ENCODE assay signal across 11 mouse cellular contexts in the genomic region with DNA sequence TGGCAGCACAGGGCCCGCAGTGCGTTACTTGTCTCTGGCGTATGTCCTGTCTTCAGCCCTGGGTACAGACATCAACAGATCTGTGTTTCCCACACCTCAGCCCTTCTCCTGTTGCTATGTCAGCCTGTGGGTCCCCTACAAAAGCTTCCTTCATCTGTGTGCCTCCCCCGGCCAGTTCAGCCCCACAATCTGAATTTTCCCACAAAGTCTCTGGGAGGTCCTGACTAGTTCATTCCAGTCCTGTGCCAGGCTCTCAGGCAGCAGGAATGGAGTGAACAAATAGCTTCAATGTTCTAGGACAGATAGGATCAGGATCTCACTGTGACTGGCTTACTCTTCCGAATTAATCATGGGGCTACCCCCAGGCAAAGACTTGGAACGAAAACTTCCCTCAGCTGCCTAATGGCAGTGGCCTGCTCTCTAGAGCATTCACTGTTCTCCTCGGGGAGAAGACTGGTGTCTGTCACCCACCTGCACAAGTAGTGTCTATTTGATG. TPM values are rescaled to one million over a fixed set of nuclear protein-coding genes. Genes with fewer than 3 reads are reported as not detected.
DNase-seq lines count a peak whose midpoint lies in the region; ATAC-seq lines count a peak whose summit lies in the region.
"Had no signal": no experiment of that assay in that cellular context is flagged by ENCODE, and none has a peak within 500 bp of the region (broad histone marks: within the 10 kb centered on the region; RNA-seq: fewer than 3 reads in every experiment).

No protein-coding gene starts in this region.

- no peaks in the 10 kb centered on the region for H3K36me3 ChIP-seq in hindbrain, embryonic 14.5 days (replicated peaks; ENCODE audit: control insufficient read depth, insufficient read depth)
- no peaks in the 10 kb centered on the region for H3K36me3 ChIP-seq in hindbrain, embryonic 10.5 days
- no peaks in the 10 kb centered on the region for H3K36me3 ChIP-seq in embryonic facial prominence, embryonic 10.5 days (replicated peaks)
- no peaks in the 10 kb centered on the region for H3K36me3 ChIP-seq in limb, embryonic 13.5 days

- no peak overlapping the region for H3K9ac ChIP-seq in hindbrain, embryonic 14.5 days
- H3K9ac ChIP-seq in limb, embryonic 13.5 days = no peak overlapping the region

- no peak overlapping the region for H3K4me3 ChIP-seq in hindbrain, embryonic 14.5 days (replicated peaks; ENCODE audit: low read length)
- no peak overlapping the region for H3K4me3 ChIP-seq in hindbrain, embryonic 10.5 days
- no peak overlapping the region for H3K4me3 ChIP-seq in embryonic facial prominence, embryonic 10.5 days
- no peak overlapping the region for H3K4me3 ChIP-seq in limb, embryonic 13.5 days
- H3K4me3 ChIP-seq: erythroblast, embryonic 14.5 days had no signal

- H3K27me3 ChIP-seq in hindbrain, embryonic 14.5 days (ENCODE audit: control insufficient read depth, insufficient read depth, low read length) = no peaks in the 10 kb centered on the region
- no peaks in the 10 kb centered on the region for H3K27me3 ChIP-seq in hindbrain, embryonic 10.5 days (ENCODE audit: insufficient read depth, poor library complexity, severe bottlenecking)
- H3K27me3 ChIP-seq in embryonic facial prominence, embryonic 10.5 days (replicated peaks; ENCODE audit: low read depth, poor library complexity, severe bottlenecking) = no peaks in the 10 kb centered on the region
- no peaks in the 10 kb centered on the region for H3K27me3 ChIP-seq in limb, embryonic 13.5 days

- no peak overlapping the region for H3K4me2 ChIP-seq in hindbrain, embryonic 14.5 days (replicated peaks)
- H3K4me2 ChIP-seq in limb, embryonic 13.5 days (replicated peaks) = no peak overlapping the region

- H3K27ac ChIP-seq in hindbrain, embryonic 14.5 days = no peak overlapping the region
- H3K27ac ChIP-seq in hindbrain, embryonic 10.5 days = no peak overlapping the region
- 0 out of 2 replicates have a peak overlapping the region, but pooled peaks have one; percentile 4 for H3K27ac ChIP-seq in embryonic facial prominence, embryonic 10.5 days (replicated peaks)
- no peak overlapping the region for H3K27ac ChIP-seq in limb, embryonic 13.5 days

- ATAC-seq in hindbrain, embryonic 14.5 days (ENCODE audit: low FRiP score) = peak; percentile 72
- peak; percentile 28; the same call in 1 of the 2 replicates for ATAC-seq in limb, embryonic 13.5 days (ENCODE audit: low FRiP score, low read depth)
- ATAC-seq in CD4-positive, CD25-positive, alpha-beta regulatory T cell, adult 4 months = no peak

- no peak for DNase-seq in hindbrain, embryonic 14.5 days (ENCODE audit: low spot score)
- DNase-seq in hindbrain, embryonic 10.5 days (ENCODE audit: low spot score) = no peak
- peak; percentile 14 to 33 for DNase-seq in left cerebral cortex, postnatal 25 days (ENCODE audit: low spot score in 2 of 2)
- no peak for DNase-seq in left cerebral cortex, postnatal 4 days
- DNase-seq in embryonic facial prominence, embryonic 10.5 days (ENCODE audit: low spot score) = no peak
- no peak for DNase-seq in retina, postnatal 1 day
- DNase-seq: cerebellum, postnatal 25 days; thymus, adult 2 months had no signal

- intact Hi-C loops in left cerebral cortex, postnatal 25 days (cut with DNase I) = no loop called here
- intact Hi-C loops in left cerebral cortex, postnatal 4 days (cut with DNase I) = no loop called here

- H3K9me3 ChIP-seq in hindbrain, embryonic 14.5 days (ENCODE audit: control insufficient read depth, low read length) = no peaks in the 10 kb centered on the region
- H3K9me3 ChIP-seq in hindbrain, embryonic 10.5 days = no peaks in the 10 kb centered on the region
- H3K9me3 ChIP-seq in embryonic facial prominence, embryonic 10.5 days = no peaks in the 10 kb centered on the region
- no peaks in the 10 kb centered on the region for H3K9me3 ChIP-seq in limb, embryonic 13.5 days

- WGBS in hindbrain, embryonic 14.5 days = 71% methylated on average over 7 of the region's 7 CpGs
- 82% methylated on average over 7 of the region's 7 CpGs for WGBS in hindbrain, embryonic 10.5 days
- WGBS in embryonic facial prominence, embryonic 10.5 days = 68% methylated on average over 7 of the region's 7 CpGs
- 78% methylated on average over 7 of the region's 7 CpGs for WGBS in limb, embryonic 13.5 days

- no peaks in the 10 kb centered on the region for H3K4me1 ChIP-seq in hindbrain, embryonic 14.5 days (replicated peaks; ENCODE audit: control insufficient read depth, insufficient read depth, low read length)
- H3K4me1 ChIP-seq in hindbrain, embryonic 10.5 days (replicated peaks) = peaks cover 6% of the 10 kb centered on the region; the same call in 1 of the 2 replicates
- peaks cover 9% of the 10 kb centered on the region for H3K4me1 ChIP-seq in embryonic facial prominence, embryonic 10.5 days
- peaks cover 5% of the 10 kb centered on the region; the same call in 1 of the 2 replicates for H3K4me1 ChIP-seq in limb, embryonic 13.5 days

RNA-seq across cellular contexts. Expression of a gene that starts 3.6 kb away (rescaled TPM):
- polyA plus RNA-seq in hindbrain, embryonic 14.5 days (2014; fragmentation: Nextera tagmentation; extraction: Ambion mirVana) = 0.14 and 0.27 TPM in 2 replicates
- 0.11 and 0.44 TPM in 2 replicates for polyA plus RNA-seq in hindbrain, embryonic 10.5 days (2016; fragmentation: Nextera tagmentation; extraction: Ambion mirVana)
- total RNA-seq in left cerebral cortex, postnatal 25 days (2021) = 1 to 10 TPM; 1.1 to 1.2 TPM
- total RNA-seq in left cerebral cortex, postnatal 4 days (2021) = 1 to 10 TPM; 1.0 to 1.4 TPM
- polyA plus RNA-seq in embryonic facial prominence, embryonic 10.5 days (2016; fragmentation: Nextera tagmentation; extraction: Ambion mirVana) = 0.34 TPM in 1 of 2 replicates, not detected in the other
- 0.28 and 0.32 TPM in 2 replicates for polyA plus RNA-seq in limb, embryonic 13.5 days (2015; fragmentation: Nextera tagmentation; extraction: Ambion mirVana)
- polyA plus RNA-seq in CD4-positive, CD25-positive, alpha-beta regulatory T cell, adult 4 months (2017; shearing (Covaris generic)) = 1 to 10 TPM; 7.9 TPM

Comparison
In these comparisons a context has a peak if more than half of its experiments do, and no peak if none do; other contexts are left out.
1. DNase-seq: peak in left cerebral cortex, postnatal 25 days (2 of 2); none in hindbrain, embryonic 14.5 days (single experiment), hindbrain, embryonic 10.5 days (single experiment), left cerebral cortex, postnatal 4 days (single experiment), embryonic facial prominence, embryonic 10.5 days (single experiment) and retina, postnatal 1 day (single experiment).